Mouse (Mus musculus) cerebral cortex, adult 2 months (tissue): ENCODE measurements around the gene Rasgrf1.

Experiments used
- WGBS: fragments of 180-500 bp; shearing (Covaris S2); methylation state at CpG from one replicate; pipeline ENCODE4 v1.1.7; 2018; 5-methylcytosine and 5-hydroxymethylcytosine counted together

Gene Rasgrf1

GRCm38 (mm10) chr9:89909131-89910010 is at the start of gene Rasgrf1:
TSS of gene Rasgrf1 (plus strand) at chr9:89909908.
- WGBS = under 1% methylated on average over 60 of the region's 64 CpGs

GRCm38 (mm10) chr9:89860145-89860544 is 49.6 kb upstream of the Rasgrf1 start:
- WGBS = 42% methylated on average over 11 of the region's 11 CpGs

- 54% methylated on average over 6 of the region's 6 CpGs for WGBS
These were observed 49.1 kb upstream of the Rasgrf1 start for GRCm38 (mm10) chr9:89860584-89860983.

- 63% methylated on average over 4 of the region's 4 CpGs for whole genome bisulfite sequencing
These were observed 42.6 kb upstream of the Rasgrf1 start for GRCm38 (mm10) chr9:89867141-89867540.

GRCm38 (mm10) chr9:89868093-89868729 is 41.5 kb upstream of the Rasgrf1 start:
- WGBS = 37% methylated on average over 16 of the region's 16 CpGs

GRCm38 (mm10) chr9:89869594-89869993 is 40.1 kb upstream of the Rasgrf1 start:
- 60% methylated on average over 2 of the region's 2 CpGs for WGBS

GRCm38 (mm10) chr9:89870531-89871150 is 39.1 kb upstream of the Rasgrf1 start:
- WGBS = 31% methylated on average over 8 of the region's 8 CpGs

- WGBS = 40% methylated on average over 6 of the region's 6 CpGs
These were observed 37.6 kb upstream of the Rasgrf1 start for GRCm38 (mm10) chr9:89872137-89872536.

GRCm38 (mm10) chr9:89874434-89874833 is 35.3 kb upstream of the Rasgrf1 start:
- WGBS = 57% methylated on average over 7 of the region's 7 CpGs

GRCm38 (mm10) chr9:89875551-89875950 is 34.2 kb upstream of the Rasgrf1 start:
- WGBS = 45% methylated on average over 5 of the region's 5 CpGs

GRCm38 (mm10) chr9:89878471-89879020 is 31.2 kb upstream of the Rasgrf1 start:
- WGBS = 55% methylated on average over 11 of the region's 11 CpGs

- WGBS = 63% methylated on average over 31 of the region's 31 CpGs
These were observed 30.1 kb upstream of the Rasgrf1 start for GRCm38 (mm10) chr9:89879574-89879973.

- WGBS = 39% methylated on average over 7 of the region's 7 CpGs
These were observed 28.2 kb upstream of the Rasgrf1 start for GRCm38 (mm10) chr9:89881552-89881951.

- WGBS = 53% methylated on average over 7 of the region's 7 CpGs
These were observed 27.1 kb upstream of the Rasgrf1 start for GRCm38 (mm10) chr9:89882583-89882982.

GRCm38 (mm10) chr9:89885701-89886218 is 23.9 kb upstream of the Rasgrf1 start:
- 31% methylated on average over 7 of the region's 7 CpGs for WGBS

- 39% methylated on average over 10 of the region's 10 CpGs for WGBS
These were observed 18.0 kb upstream of the Rasgrf1 start for GRCm38 (mm10) chr9:89891534-89892293.

- WGBS = 75% methylated on average over 5 of the region's 5 CpGs
These were observed 17.0 kb upstream of the Rasgrf1 start for GRCm38 (mm10) chr9:89892540-89893188.

- WGBS = 49% methylated on average over 14 of the region's 14 CpGs
These were observed 9.4 kb upstream of the Rasgrf1 start for GRCm38 (mm10) chr9:89900111-89900824.

- 70% methylated on average over 4 of the region's 4 CpGs for WGBS
These were observed 8.5 kb upstream of the Rasgrf1 start for GRCm38 (mm10) chr9:89901184-89901583.

GRCm38 (mm10) chr9:89902813-89903212 is 6.9 kb upstream of the Rasgrf1 start:
- WGBS = 72% methylated on average over 2 of the region's 2 CpGs
